Mouse (Mus musculus): Measurements from ENCODE around the gene Rxrb. TPM values are rescaled to one million over a fixed set of nuclear protein-coding genes. Genes with fewer than 3 reads are reported as not detected.

The Rxrb gene
- polyA plus RNA-seq, 1 experiment: 45.8 TPM

- no peak overlapping the region for H3K4me3 ChIP-seq
- H3ac ChIP-seq (ENCODE audit: control insufficient read depth, insufficient read length): no peak overlapping the region
- peaks cover 24% of the 10 kb centered on the region for H3K79me2 ChIP-seq (ENCODE audit: control insufficient read depth, insufficient read depth)
- H3K4me2 ChIP-seq (ENCODE audit: low read depth): no peak overlapping the region
- TF ChIP-seq MYOD1 (IDR thresholded peaks at IDR 0.05; ENCODE audit: control insufficient read depth in 1 of 3, insufficient read length in 2 of 3, low read depth in 2 of 3) (no peak), SRF (IDR thresholded peaks at IDR 0.05; ENCODE audit: control insufficient read depth, insufficient read length, low read depth) (no peak), POLR2A (IDR thresholded peaks at IDR 0.05; ENCODE audit: insufficient read length, low read depth) (no peak), REST (IDR thresholded peaks at IDR 0.05; ENCODE audit: insufficient read depth, insufficient read length) (no peak), TCF3 (IDR thresholded peaks at IDR 0.05; ENCODE audit: insufficient read length, low read depth) (no peak), USF1 (IDR thresholded peaks at IDR 0.05; ENCODE audit: low read depth) (no peak), TCF12 (IDR thresholded peaks at IDR 0.05; ENCODE audit: insufficient read depth, poor library complexity, severe bottlenecking) (no peak), MAX (IDR thresholded peaks at IDR 0.05; ENCODE audit: low read depth) (no peak)
- H3K27me3 ChIP-seq (ENCODE audit: control insufficient read depth, insufficient read depth, insufficient read length): no peaks in the 10 kb centered on the region
- H3K36me3 ChIP-seq (ENCODE audit: control insufficient read depth, insufficient read depth): peaks cover 5% of the 10 kb centered on the region
These were observed 3.9 kb downstream of the Rxrb start for GRCm38 (mm10) chr17:34035517-34035916.

GRCm38 (mm10) chr17:34036647-34037046 lies 5.0 kb downstream of the Rxrb start:
- no peak overlapping the region for H3K4me3 ChIP-seq
- H3K36me3 ChIP-seq (ENCODE audit: control insufficient read depth, insufficient read depth): peaks cover 5% of the 10 kb centered on the region
- no peak overlapping the region for H3ac ChIP-seq (ENCODE audit: control insufficient read depth, insufficient read length)
- H3K4me2 ChIP-seq (ENCODE audit: low read depth): no peak overlapping the region
- peaks cover 15% of the 10 kb centered on the region for H3K79me2 ChIP-seq (ENCODE audit: control insufficient read depth, insufficient read depth)
- no peak for TF ChIP-seq REST (IDR thresholded peaks at IDR 0.05; ENCODE audit: insufficient read depth, insufficient read length)
- TF ChIP-seq MAX (IDR thresholded peaks at IDR 0.05; ENCODE audit: low read depth): no peak
- TF ChIP-seq POLR2A (IDR thresholded peaks at IDR 0.05; ENCODE audit: insufficient read length, low read depth): no peak
- TF ChIP-seq E2F4 (IDR thresholded peaks at IDR 0.05; ENCODE audit: insufficient read depth): no peak
- TF ChIP-seq USF1 (IDR thresholded peaks at IDR 0.05; ENCODE audit: low read depth): no peak
- no peak for TF ChIP-seq POLR2AphosphoS2 (IDR thresholded peaks at IDR 0.05; ENCODE audit: insufficient read length, low read depth)
- no peak for TF ChIP-seq SRF (IDR thresholded peaks at IDR 0.05; ENCODE audit: control insufficient read depth, insufficient read length, low read depth)
- TF ChIP-seq MYOD1 (IDR thresholded peaks at IDR 0.05; ENCODE audit: control insufficient read depth in 1 of 3, insufficient read length in 2 of 3, low read depth in 2 of 3): no peak
- TF ChIP-seq TCF3 (IDR thresholded peaks at IDR 0.05; ENCODE audit: insufficient read length, low read depth): no peak
- no peak for TF ChIP-seq TCF12 (IDR thresholded peaks at IDR 0.05; ENCODE audit: insufficient read depth, poor library complexity, severe bottlenecking)
- no peak for TF ChIP-seq MYOG (IDR thresholded peaks at IDR 0.05; ENCODE audit: control insufficient read depth in 1 of 3, insufficient read depth in 1 of 3, insufficient read length in 2 of 3, low read depth in 2 of 3)
- no peak for TF ChIP-seq CEBPB (IDR thresholded peaks at IDR 0.05; ENCODE audit: insufficient read depth, poor library complexity, severe bottlenecking)
- no peaks in the 10 kb centered on the region for H3K27me3 ChIP-seq (ENCODE audit: control insufficient read depth, insufficient read depth, insufficient read length)

- TF ChIP-seq MAX (IDR thresholded peaks at IDR 0.05; ENCODE audit: low read depth) (no peak), POLR2AphosphoS2 (IDR thresholded peaks at IDR 0.05; ENCODE audit: insufficient read length, low read depth) (no peak), SRF (IDR thresholded peaks at IDR 0.05; ENCODE audit: control insufficient read depth, insufficient read length, low read depth) (no peak), TCF12 (IDR thresholded peaks at IDR 0.05; ENCODE audit: insufficient read depth, poor library complexity, severe bottlenecking) (no peak), MYOD1 (IDR thresholded peaks at IDR 0.05; ENCODE audit: control insufficient read depth in 1 of 3, insufficient read length in 2 of 3, low read depth in 2 of 3) (no peak), CEBPB (IDR thresholded peaks at IDR 0.05; ENCODE audit: insufficient read depth, poor library complexity, severe bottlenecking) (no peak), REST (IDR thresholded peaks at IDR 0.05; ENCODE audit: insufficient read depth, insufficient read length) (no peak), POLR2A (IDR thresholded peaks at IDR 0.05; ENCODE audit: insufficient read length, low read depth) (no peak), TCF3 (IDR thresholded peaks at IDR 0.05; ENCODE audit: insufficient read length, low read depth) (no peak), E2F4 (IDR thresholded peaks at IDR 0.05; ENCODE audit: insufficient read depth) (no peak), MYOG (IDR thresholded peaks at IDR 0.05; ENCODE audit: control insufficient read depth in 1 of 3, insufficient read depth in 1 of 3, insufficient read length in 2 of 3, low read depth in 2 of 3) (no peak), USF1 (IDR thresholded peaks at IDR 0.05; ENCODE audit: low read depth) (no peak)
- Histone ChIP-seq H3K27me3 (ENCODE audit: control insufficient read depth, insufficient read depth, insufficient read length) (no peaks in the 10 kb centered on the region), H3ac (ENCODE audit: control insufficient read depth, insufficient read length) (no peak overlapping the region), H3K36me3 (ENCODE audit: control insufficient read depth, insufficient read depth) (peaks cover 5% of the 10 kb centered on the region), H3K79me2 (ENCODE audit: control insufficient read depth, insufficient read depth) (peaks cover 14% of the 10 kb centered on the region), H3K4me2 (ENCODE audit: low read depth) (no peak overlapping the region), H3K4me3 (no peak overlapping the region)
These were observed 5.6 kb downstream of the Rxrb start for GRCm38 (mm10) chr17:34037241-34037640.

GRCm38 (mm10) chr17:34038440-34038839 lies 6.8 kb downstream of the Rxrb start:
- no peak for TF ChIP-seq POLR2AphosphoS2 (IDR thresholded peaks at IDR 0.05; ENCODE audit: insufficient read length, low read depth)
- TF ChIP-seq MYOG (IDR thresholded peaks at IDR 0.05; ENCODE audit: control insufficient read depth in 1 of 3, insufficient read depth in 1 of 3, insufficient read length in 2 of 3, low read depth in 2 of 3): no peak
- TF ChIP-seq MYOD1 (IDR thresholded peaks at IDR 0.05; ENCODE audit: control insufficient read depth in 1 of 3, insufficient read length in 2 of 3, low read depth in 2 of 3): no peak
- TF ChIP-seq CEBPB (IDR thresholded peaks at IDR 0.05; ENCODE audit: insufficient read depth, poor library complexity, severe bottlenecking): no peak
- TF ChIP-seq TCF3 (IDR thresholded peaks at IDR 0.05; ENCODE audit: insufficient read length, low read depth): no peak
- no peak for TF ChIP-seq MAX (IDR thresholded peaks at IDR 0.05; ENCODE audit: low read depth)
- TF ChIP-seq TCF12 (IDR thresholded peaks at IDR 0.05; ENCODE audit: insufficient read depth, poor library complexity, severe bottlenecking): no peak
- TF ChIP-seq USF1 (IDR thresholded peaks at IDR 0.05; ENCODE audit: low read depth): no peak
- TF ChIP-seq REST (IDR thresholded peaks at IDR 0.05; ENCODE audit: insufficient read depth, insufficient read length): no peak
- TF ChIP-seq E2F4 (IDR thresholded peaks at IDR 0.05; ENCODE audit: insufficient read depth): no peak
- TF ChIP-seq SRF (IDR thresholded peaks at IDR 0.05; ENCODE audit: control insufficient read depth, insufficient read length, low read depth): no peak
- TF ChIP-seq POLR2A (IDR thresholded peaks at IDR 0.05; ENCODE audit: insufficient read length, low read depth): no peak
- H3K4me3 ChIP-seq: no peak overlapping the region

More at GRCm38 (mm10) chr17:34038440-34038839, 6.8 kb downstream of the Rxrb start:
- Histone ChIP-seq H3ac (ENCODE audit: control insufficient read depth, insufficient read length) (no peak overlapping the region), H3K36me3 (ENCODE audit: control insufficient read depth, insufficient read depth) (peaks cover 5% of the 10 kb centered on the region), H3K27me3 (ENCODE audit: control insufficient read depth, insufficient read depth, insufficient read length) (no peaks in the 10 kb centered on the region), H3K79me2 (ENCODE audit: control insufficient read depth, insufficient read depth) (peaks cover 2% of the 10 kb centered on the region), H3K4me2 (ENCODE audit: low read depth) (no peak overlapping the region)
